Mouse (Mus musculus) MEL (cell line): ENCODE measurements around the gene Ubc.
A peak's percentile ranks its signal among the peaks of the same experiment; 100 is the strongest.

Source experiments
- CTCF ChIP-seq, 3 experiments: IDR thresholded peaks in 2 of 3; conservative IDR thresholded peaks in 1 of 3; 2 replicates each; pipeline ENCODE4 v1.5.1; 2011 to 2012; ENCODE audit warnings: low read length in 3 of 3, low read depth in 2 of 3, mild to moderate bottlenecking in 2 of 3, improper control_type of control experiment in 1 of 3, inconsistent platforms in 1 of 3, mixed read lengths in 1 of 3, moderate library complexity in 1 of 3; ENCODE audit not compliant: control insufficient read depth in 1 of 3, insufficient read depth in 1 of 3, poor library complexity in 1 of 3, severe bottlenecking in 1 of 3
- EP300 ChIP-seq, 2 experiments: IDR thresholded peaks; 2 replicates each; pipeline ENCODE4 v1.6.1; 2011; ENCODE audit warnings: improper control_type of control experiment in 2 of 2, low read length in 2 of 2, low read depth in 1 of 2, mild to moderate bottlenecking in 1 of 2
- GATA1 ChIP-seq: IDR thresholded peaks from 2 replicates; pipeline ENCODE4 v1.6.1; 2011; ENCODE audit warnings: low read depth, low read length, improper control_type of control experiment
- NELFE ChIP-seq: IDR thresholded peaks from 2 replicates; pipeline ENCODE4 v1.6.1; 2011; ENCODE audit warnings: low read depth, low read length, improper control_type of control experiment
- POLR2AphosphoS2 ChIP-seq: IDR thresholded peaks from 2 replicates; pipeline ENCODE4 v1.6.1; 2011; ENCODE audit warnings: low read length, improper control_type of control experiment
- USF1 ChIP-seq: IDR thresholded peaks from 2 replicates; pipeline ENCODE4 v1.6.1; 2014; ENCODE audit warnings: low read depth, mild to moderate bottlenecking, inconsistent platforms, low read length, improper control_type of control experiment, moderate library complexity

DNA sequence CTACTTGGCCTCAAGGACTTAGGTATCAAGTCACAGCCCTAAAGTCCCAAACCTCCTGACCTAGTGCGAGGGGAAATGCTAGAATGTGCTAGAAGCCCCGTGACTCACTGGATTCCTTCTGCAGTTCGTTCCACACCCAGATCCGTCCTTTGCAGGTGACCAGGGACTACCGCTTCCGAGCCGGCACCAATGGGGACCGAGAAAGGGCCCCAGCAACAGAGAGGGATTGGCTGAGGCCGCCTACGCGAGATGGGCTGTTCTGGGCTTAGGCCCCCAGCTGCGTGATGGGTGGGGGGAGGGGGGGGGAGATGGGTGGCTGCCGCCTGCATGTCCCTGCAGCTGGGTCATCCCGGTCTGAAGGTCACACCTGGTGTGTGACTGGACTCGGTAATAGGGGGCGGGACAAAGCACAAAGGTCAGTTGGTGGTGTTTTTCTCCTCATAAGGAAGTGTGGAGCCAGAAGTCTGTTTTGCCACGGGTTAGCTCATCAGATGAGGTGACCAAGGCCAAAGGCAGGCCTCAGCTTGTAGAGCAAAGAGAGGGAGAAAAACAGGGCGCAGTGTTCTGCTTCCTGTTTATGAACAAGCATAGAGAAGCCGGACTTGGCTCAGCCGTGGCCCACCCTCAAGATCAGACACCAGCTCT, 3.1 kb upstream of the Ubc start:
- peak; percentile 88 for TF ChIP-seq POLR2AphosphoS2
- TF ChIP-seq GATA1: no peak
- TF ChIP-seq USF1: peak; percentile 83
- TF ChIP-seq CTCF (IDR thresholded peaks at IDR 0.05 in 2 of 3, conservative IDR thresholded peaks at IDR 0.05 in 1 of 3; ENCODE audit: control insufficient read depth in 1 of 3, insufficient read depth in 1 of 3, low read depth in 2 of 3, low read length in 3 of 3, poor library complexity in 1 of 3, severe bottlenecking in 1 of 3): no peak
- TF ChIP-seq EP300 (IDR thresholded peaks at IDR 0.05; ENCODE audit: low read depth in 1 of 2, low read length in 2 of 2): peak in 1 of 2 experiments; percentile 73; a peak in 2 of 4 replicates
- peak; percentile 73 for TF ChIP-seq NELFE
